Mouse (Mus musculus): Measurements from ENCODE around the gene Zbtb49.

DNA sequence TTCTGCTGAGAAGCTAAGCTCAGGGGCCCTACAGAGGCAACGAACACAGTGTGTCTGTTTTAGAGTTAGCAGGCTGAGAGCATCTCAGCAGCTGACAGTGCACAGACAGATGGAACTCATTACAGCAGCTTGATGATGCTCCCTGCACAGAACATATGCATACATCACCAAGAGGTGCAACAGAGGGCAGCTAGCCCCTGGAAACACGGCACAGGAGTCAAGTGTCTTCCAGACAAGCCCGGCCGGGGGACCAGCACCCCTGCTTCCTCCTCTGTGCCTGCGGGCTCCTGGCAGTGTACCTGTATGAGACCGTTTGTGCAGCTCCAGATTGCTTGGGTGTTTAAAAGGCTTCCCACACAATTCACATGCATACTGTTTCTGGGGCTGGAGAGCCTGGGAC, 7.2 kb downstream of the Zbtb49 start:
- TF ChIP-seq EP300 (IDR thresholded peaks at IDR 0.05; ENCODE audit: low read depth) = no peak
- no peak for TF ChIP-seq CTCF (IDR thresholded peaks at IDR 0.05; ENCODE audit: low read depth)

Data from heart, postnatal 0 days (tissue).